Mouse (Mus musculus) kidney, embryonic 16.5 days (tissue): Measurements from ENCODE around the gene 4632433K11Rik. TPM values are rescaled to one million over a fixed set of nuclear protein-coding genes. Genes with fewer than 3 reads are reported as not detected.

Experiments
- ATAC-seq: fragments of 200-750 bp; cut with Nextera tagmentation; 2 replicates; pipeline ENCODE4 v1.8.0; 2017; ENCODE audit warnings: moderate TSS enrichment; ENCODE audit not compliant: low FRiP score, low TSS enrichment
- H3K27ac ChIP-seq: fragments of 300-500 bp; sonication (generic); 2 replicates; pipeline ENCODE4 v1.5.1; 2014; ENCODE audit warnings: low read length
- H3K27me3 ChIP-seq: fragments of 300-500 bp; sonication (generic); 2 replicates; pipeline ENCODE4 v1.6.1; 2014; ENCODE audit warnings: low read length, control low read depth, mixed read lengths; ENCODE audit not compliant: insufficient read depth
- H3K36me3 ChIP-seq: fragments of 300-500 bp; sonication (generic); 2 replicates; pipeline ENCODE4 v1.6.1; 2014; ENCODE audit warnings: low read length, control low read depth, mixed read lengths; ENCODE audit not compliant: insufficient read depth
- H3K4me1 ChIP-seq: fragments of 300-500 bp; sonication (generic); 2 replicates; pipeline ENCODE4 v1.6.1; 2014; ENCODE audit warnings: low read length, control low read depth, mixed read lengths; ENCODE audit not compliant: insufficient read depth
- H3K4me2 ChIP-seq: fragments of 300-500 bp; sonication (generic); replicated peaks from 2 replicates; pipeline ENCODE4 v1.6.1; 2014; ENCODE audit warnings: low read depth, low read length
- H3K4me3 ChIP-seq: fragments of 300-500 bp; sonication (generic); 2 replicates; pipeline ENCODE4 v1.5.1; 2014; ENCODE audit warnings: mild to moderate bottlenecking, low read length
- H3K9ac ChIP-seq: fragments of 300-500 bp; sonication (generic); replicated peaks from 2 replicates; pipeline ENCODE4 v1.6.1; 2014; ENCODE audit warnings: low read length
- H3K9me3 ChIP-seq: fragments of 300-500 bp; sonication (generic); 2 replicates; pipeline ENCODE4 v1.6.1; 2016; ENCODE audit warnings: low read length, control low read depth
- WGBS: fragments of 180-500 bp; shearing (Covaris S2); extraction: QIAGEN DNeasy Blood & Tissue Kit; methylation state at CpG from one replicate; pipeline ENCODE4 v1.1.7; 2014; 5-methylcytosine and 5-hydroxymethylcytosine counted together
- polyA plus RNA-seq: library from polyadenylated mRNA; unstranded; fragments of >200 nt; fragmentation: Nextera tagmentation; extraction: Ambion mirVana; gene quantifications from 2 replicates; pipeline ENCODE4 v1.2.1, GENCODE M21; 2015

The 4632433K11Rik gene
- polyA plus RNA-seq, 1 experiment from 2014 or later, result 1.3 TPM

- ATAC-seq, result no peak
- H3K4me2 ChIP-seq, result no peak overlapping the region
- no peaks in the 10 kb centered on the region for H3K9me3 ChIP-seq
- peaks cover 10% of the 10 kb centered on the region for H3K4me1 ChIP-seq
- peaks cover 43% of the 10 kb centered on the region for H3K36me3 ChIP-seq
- no peak overlapping the region for H3K9ac ChIP-seq
- H3K27ac ChIP-seq, result no peak overlapping the region
- WGBS, result 96% methylated on average over 2 of the region's 2 CpGs
- H3K4me3 ChIP-seq, result no peak overlapping the region
- no peaks in the 10 kb centered on the region for H3K27me3 ChIP-seq
These were observed 48.0 kb downstream of the 4632433K11Rik start for GRCm38 (mm10) chr7:5081939-5082338.

DNA sequence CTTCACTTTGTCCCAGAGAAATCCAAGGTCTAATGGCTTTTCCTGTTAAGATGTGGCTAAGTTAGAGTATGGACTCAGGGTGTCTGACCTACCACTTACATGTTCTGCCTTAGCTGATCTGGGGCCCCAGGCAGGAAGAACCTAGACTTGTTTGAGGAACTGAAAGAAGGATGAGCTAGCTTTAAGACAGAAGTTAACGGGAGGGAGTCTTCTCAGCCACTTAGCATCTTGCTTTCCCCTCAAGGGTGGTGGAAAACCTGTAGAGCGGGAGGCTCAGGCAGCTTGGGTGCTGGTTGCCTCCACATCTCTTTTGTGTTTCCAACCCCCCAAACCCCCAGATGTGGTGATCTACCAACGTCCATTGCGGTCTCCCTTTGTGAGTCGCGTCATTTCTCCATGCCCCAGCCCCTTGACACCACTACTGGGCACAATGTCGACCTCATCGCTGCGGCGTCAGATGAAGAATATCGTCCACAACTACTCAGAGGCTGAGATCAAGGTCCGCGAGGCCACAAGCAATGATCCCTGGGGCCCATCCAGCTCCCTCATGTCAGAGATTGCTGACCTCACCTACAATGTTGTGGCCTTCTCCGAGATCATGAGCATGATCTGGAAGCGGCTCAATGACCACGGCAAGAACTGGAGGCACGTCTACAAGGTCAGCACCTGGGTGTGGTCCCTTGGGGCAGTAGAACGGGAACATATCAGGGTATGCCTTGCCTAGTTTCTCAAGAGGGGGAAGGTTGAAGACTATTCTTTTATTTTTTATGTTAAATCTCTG is 49.6 kb downstream of the 4632433K11Rik start:
- ATAC-seq, result no peak
- no peak overlapping the region for H3K4me2 ChIP-seq
- H3K9me3 ChIP-seq, result no peaks in the 10 kb centered on the region
- H3K4me1 ChIP-seq, result peaks cover 13% of the 10 kb centered on the region
- H3K27me3 ChIP-seq, result no peaks in the 10 kb centered on the region
- 88% methylated on average over 18 of the region's 18 CpGs for WGBS
- H3K9ac ChIP-seq, result no peak overlapping the region
- H3K36me3 ChIP-seq, result peaks cover 29% of the 10 kb centered on the region
- no peak overlapping the region for H3K27ac ChIP-seq
- H3K4me3 ChIP-seq, result no peak overlapping the region

Other genes starting within 250 kb of the 4632433K11Rik start
- 12.5 and 14.3 TPM in 2 replicates for gene Tmem238, start 244.5 kb upstream of the 4632433K11Rik start, polyA plus RNA-seq
- gene Rpl28, start 241.2 kb upstream of the 4632433K11Rik start, polyA plus RNA-seq, result 315 and 357 TPM in 2 replicates
- gene Ube2s, start 221.5 kb upstream of the 4632433K11Rik start, polyA plus RNA-seq, result 355 and 360 TPM in 2 replicates
- gene Shisa7, start 189.4 kb upstream of the 4632433K11Rik start, polyA plus RNA-seq, result 0.84 and 1.1 TPM in 2 replicates
- gene Isoc2b, start 163.9 kb upstream of the 4632433K11Rik start, polyA plus RNA-seq, result 9.2 and 9.7 TPM in 2 replicates
- 1.2 and 1.4 TPM in 2 replicates for gene Isoc2a, start 157.0 kb upstream of the 4632433K11Rik start, polyA plus RNA-seq
- gene Gm36210, start 127.6 kb upstream of the 4632433K11Rik start, polyA plus RNA-seq, result not detected in 2 replicates
- 3.6 and 4.2 TPM in 2 replicates for gene Zfp628, start 118.9 kb upstream of the 4632433K11Rik start, polyA plus RNA-seq
- gene Nat14, start 112.1 kb upstream of the 4632433K11Rik start, polyA plus RNA-seq, result 5.8 and 6.2 TPM in 2 replicates
- 2.3 and 2.8 TPM in 2 replicates for gene Ssc5d, start 108.3 kb upstream of the 4632433K11Rik start, polyA plus RNA-seq
- 0.26 and 0.41 TPM in 2 replicates for gene Sbk2, start 69.7 kb upstream of the 4632433K11Rik start, polyA plus RNA-seq
- not detected in 2 replicates for gene Sbk3, start 63.0 kb upstream of the 4632433K11Rik start, polyA plus RNA-seq
- 31.3 and 40.5 TPM in 2 replicates for gene Zfp579, start 38.0 kb upstream of the 4632433K11Rik start, polyA plus RNA-seq
- gene Zfp524, start 19.7 kb upstream of the 4632433K11Rik start, polyA plus RNA-seq, result 14.4 and 15.2 TPM in 2 replicates
- gene Fiz1, start 19.4 kb upstream of the 4632433K11Rik start, polyA plus RNA-seq, result 41.9 and 44.2 TPM in 2 replicates
- 1.7 and 1.9 TPM in 2 replicates for gene Gm44973, start 18.6 kb upstream of the 4632433K11Rik start, polyA plus RNA-seq
- 6.6 and 7.6 TPM in 2 replicates for gene Zfp865, start 13.7 kb upstream of the 4632433K11Rik start, polyA plus RNA-seq
- gene Ccdc106, start 13.6 kb upstream of the 4632433K11Rik start, polyA plus RNA-seq, result 27.1 and 30.3 TPM in 2 replicates
- 8.1 and 8.2 TPM in 2 replicates for gene Zfp784, start 4.3 kb downstream of the 4632433K11Rik start, polyA plus RNA-seq
- gene Zfp580, start 17.4 kb downstream of the 4632433K11Rik start, polyA plus RNA-seq, result 35.0 and 44.0 TPM in 2 replicates
- gene U2af2, start 28.0 kb downstream of the 4632433K11Rik start, polyA plus RNA-seq, result 136 and 139 TPM in 2 replicates
- 64.9 and 66.6 TPM in 2 replicates for gene Epn1, start 46.1 kb downstream of the 4632433K11Rik start, polyA plus RNA-seq
- not detected in 2 replicates for gene Rfpl4, start 82.8 kb downstream of the 4632433K11Rik start, polyA plus RNA-seq
- gene Rasl2-9, start 91.8 kb downstream of the 4632433K11Rik start, polyA plus RNA-seq, result 0.23 and 0.69 TPM in 2 replicates
- gene Vmn1r55, start 115.6 kb downstream of the 4632433K11Rik start, polyA plus RNA-seq, result not detected in 2 replicates
- gene Vmn1r56, start 162.6 kb downstream of the 4632433K11Rik start, polyA plus RNA-seq, result not detected in 2 replicates
- gene Vmn1r57, start 184.4 kb downstream of the 4632433K11Rik start, polyA plus RNA-seq, result not detected in 2 replicates